Mouse (Mus musculus) embryo, embryonic 10.5 days (tissue): Measurements from ENCODE around the gene Bmp6.

Experiments
- DNase-seq: peaks from one replicate; pipeline ENCODE4 v3.0.0-alpha.2; 2015; ENCODE audit warnings: low spot score

The Bmp6 gene

GRCm38 (mm10) chr13:38353420-38354255, 8.7 kb downstream of the Bmp6 start:
- DNase-seq = no peak

- DNase-seq = no peak
Observed at GRCm38 (mm10) chr13:38354284-38354683, 9.4 kb downstream of the Bmp6 start.

GRCm38 (mm10) chr13:38359045-38359444, 14.1 kb downstream of the Bmp6 start:
- DNase-seq = no peak

GRCm38 (mm10) chr13:38362751-38363150, 17.8 kb downstream of the Bmp6 start:
- DNase-seq = no peak

GRCm38 (mm10) chr13:38363869-38364268, 19.0 kb downstream of the Bmp6 start:
- DNase-seq = no peak

- DNase-seq = no peak
Observed at GRCm38 (mm10) chr13:38369624-38370023, 24.7 kb downstream of the Bmp6 start.

GRCm38 (mm10) chr13:38376071-38376470, 31.2 kb downstream of the Bmp6 start:
- DNase-seq = no peak

- DNase-seq = no peak
Observed at GRCm38 (mm10) chr13:38377355-38377754, 32.4 kb downstream of the Bmp6 start.

- no peak for DNase-seq
Observed at GRCm38 (mm10) chr13:38379806-38380205, 34.9 kb downstream of the Bmp6 start.

- DNase-seq = no peak
Observed at GRCm38 (mm10) chr13:38386035-38386559, 41.2 kb downstream of the Bmp6 start.

GRCm38 (mm10) chr13:38387453-38388040, 42.6 kb downstream of the Bmp6 start:
- no peak for DNase-seq

GRCm38 (mm10) chr13:38393444-38393843, 48.5 kb downstream of the Bmp6 start:
- no peak for DNase-seq

GRCm38 (mm10) chr13:38395026-38395425, 50.1 kb downstream of the Bmp6 start:
- DNase-seq = no peak

- DNase-seq = peak; percentile 40
Observed at GRCm38 (mm10) chr13:38397007-38397545, 52.2 kb downstream of the Bmp6 start.

- DNase-seq = no peak
Observed at GRCm38 (mm10) chr13:38398658-38399057, 53.8 kb downstream of the Bmp6 start.

- DNase-seq = no peak
Observed at GRCm38 (mm10) chr13:38400662-38401061, 55.8 kb downstream of the Bmp6 start.

GRCm38 (mm10) chr13:38407611-38408315, 62.9 kb downstream of the Bmp6 start:
- peak; percentile 29 for DNase-seq

- no peak for DNase-seq
Observed at GRCm38 (mm10) chr13:38408636-38409035, 63.7 kb downstream of the Bmp6 start.

GRCm38 (mm10) chr13:38410322-38410865, 65.5 kb downstream of the Bmp6 start:
- peak; percentile 52 for DNase-seq

- DNase-seq = no peak
Observed at GRCm38 (mm10) chr13:38419781-38420180, 74.9 kb downstream of the Bmp6 start.

- no peak for DNase-seq
Observed at GRCm38 (mm10) chr13:38422491-38422890, 77.6 kb downstream of the Bmp6 start.

GRCm38 (mm10) chr13:38425294-38425693, 80.4 kb downstream of the Bmp6 start:
- no peak for DNase-seq
